Mouse (Mus musculus): ENCODE data around the gene Mctp1. TPM values are rescaled to one million over a fixed set of nuclear protein-coding genes. Genes with fewer than 3 reads are reported as not detected.

Mctp1 gene
- polyA plus RNA-seq, 1 experiment from 2014 or later = 0.70 TPM

DNA sequence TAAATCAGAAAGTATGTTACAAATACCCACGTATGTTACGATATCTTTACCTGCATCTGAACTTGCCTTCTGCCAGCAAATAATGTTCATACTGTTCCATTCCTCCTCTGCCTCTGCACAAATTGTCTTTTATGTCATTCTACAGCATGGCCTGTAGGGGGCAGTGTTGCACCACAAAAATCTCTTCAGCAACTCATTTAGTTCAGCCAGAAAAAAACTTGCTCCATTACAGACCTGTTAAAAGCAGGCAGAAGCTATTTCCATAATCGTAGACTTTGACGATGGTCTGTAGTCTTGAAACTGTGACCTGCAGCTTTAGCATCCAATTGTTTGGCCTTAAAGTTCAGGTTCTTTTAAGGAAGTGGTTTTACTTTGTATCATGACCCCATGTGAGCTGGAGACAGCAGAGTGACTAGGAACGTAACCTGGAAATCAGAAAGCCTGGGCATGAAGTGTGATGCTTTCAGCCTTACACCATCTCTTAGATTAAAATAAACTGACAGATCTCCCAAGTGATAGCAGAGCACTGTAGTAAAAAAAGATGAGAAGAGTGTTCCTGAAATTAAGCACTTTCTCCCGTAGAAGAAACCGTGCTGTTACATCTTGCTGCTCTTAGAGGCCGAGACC is 460.4 kb downstream of the Mctp1 start:
- no peaks in the 10 kb centered on the region for H3K27me3 ChIP-seq
- H3K4me1 ChIP-seq = no peaks in the 10 kb centered on the region
- no peaks in the 10 kb centered on the region for H3K36me3 ChIP-seq
- H3K9me3 ChIP-seq = no peaks in the 10 kb centered on the region
- WGBS = 46% methylated on average over 8 of the region's 8 CpGs
- H3K9ac ChIP-seq = no peak overlapping the region
- ATAC-seq (ENCODE audit: insufficient number of reproducible peaks, insufficient read depth, low FRiP score, low TSS enrichment) = no peak
- no peak overlapping the region for H3K4me2 ChIP-seq (replicated peaks)
- no peak overlapping the region for H3K27ac ChIP-seq
- H3K4me3 ChIP-seq = no peak overlapping the region

DNA sequence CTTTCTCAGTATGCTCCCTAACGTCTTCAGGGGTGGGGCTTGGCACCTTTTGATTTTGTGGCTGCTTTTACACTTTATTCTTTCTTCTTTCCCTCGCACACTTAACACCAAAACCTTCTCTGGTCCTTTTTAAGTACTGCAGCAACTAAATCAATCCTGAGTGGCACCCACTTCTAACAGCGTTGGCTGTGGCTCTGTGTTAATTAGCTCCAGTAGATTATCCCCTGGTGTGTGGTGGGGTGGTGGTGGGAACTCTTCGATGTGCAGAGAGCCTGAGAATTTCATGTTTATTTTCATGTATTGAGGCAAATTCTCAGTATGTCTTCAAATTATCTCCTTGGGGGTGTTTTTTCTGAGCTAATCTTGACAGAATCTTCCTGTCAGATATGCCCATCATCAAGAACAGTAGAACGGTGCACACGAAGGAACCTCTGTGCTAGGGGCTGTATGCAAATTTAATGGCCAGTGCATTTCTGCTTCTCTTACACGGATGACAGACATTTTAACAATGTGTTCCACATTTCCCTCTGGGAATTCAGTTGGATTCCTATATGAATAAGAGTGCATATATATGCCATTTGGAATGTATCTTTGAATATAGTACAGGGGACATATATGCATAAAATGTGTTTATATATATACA is 466.2 kb downstream of the Mctp1 start:
- Histone ChIP-seq H3K4me3 (no peak overlapping the region), H3K9ac (no peak overlapping the region), H3K36me3 (no peaks in the 10 kb centered on the region), H3K4me1 (peaks cover 5% of the 10 kb centered on the region; the same call in 1 of the 2 replicates), H3K4me2 (replicated peaks) (no peak overlapping the region), H3K9me3 (no peaks in the 10 kb centered on the region), H3K27ac (no peak overlapping the region), H3K27me3 (no peaks in the 10 kb centered on the region)
- no peak for ATAC-seq (ENCODE audit: insufficient number of reproducible peaks, insufficient read depth, low FRiP score, low TSS enrichment)
- 55% methylated on average over 7 of the region's 7 CpGs for WGBS

DNA sequence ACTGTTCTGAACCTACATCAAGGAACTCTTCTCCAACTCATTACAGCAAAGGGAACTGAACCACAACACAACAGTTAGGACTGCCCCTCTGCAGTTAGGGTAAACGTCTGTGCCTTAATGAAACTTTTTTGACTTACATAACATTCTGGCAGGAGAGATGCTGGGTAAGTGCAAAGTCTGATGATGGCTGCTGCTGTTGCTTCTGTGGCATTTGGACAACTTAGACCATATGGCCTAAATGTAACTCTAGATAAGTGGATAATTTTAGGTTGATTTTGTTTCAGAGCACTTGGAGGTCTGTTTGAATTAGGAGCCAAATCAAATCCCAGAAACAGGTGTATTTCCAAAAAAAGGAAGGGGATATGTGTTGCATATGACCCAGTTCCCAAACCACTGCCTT is 470.0 kb downstream of the Mctp1 start:
- 9% methylated on average over 1 of the region's 1 CpGs for WGBS
- no peak overlapping the region for H3K4me3 ChIP-seq

DNA sequence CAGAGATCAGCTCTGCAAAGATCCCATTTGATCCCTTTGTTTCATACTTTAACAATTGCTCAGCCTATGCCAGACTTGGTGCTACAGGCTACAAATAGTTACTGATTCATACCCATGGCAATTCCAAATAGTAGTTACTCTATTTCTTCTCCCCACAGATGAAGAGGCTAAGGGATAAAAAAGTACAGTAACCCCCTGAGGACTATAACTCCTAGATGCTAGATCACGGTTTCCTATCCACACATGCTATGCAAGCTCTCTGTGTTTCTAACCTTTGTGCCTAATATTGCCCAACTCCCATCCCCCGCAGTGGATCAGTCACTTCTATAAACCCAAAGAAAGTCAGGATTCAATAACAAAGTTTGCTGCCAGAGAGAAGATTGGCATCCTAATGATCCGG is 470.7 kb downstream of the Mctp1 start:
- H3K36me3 ChIP-seq = no peaks in the 10 kb centered on the region
- H3K9ac ChIP-seq = no peak overlapping the region
- no peak overlapping the region for H3K4me3 ChIP-seq
- no peaks in the 10 kb centered on the region for H3K9me3 ChIP-seq
- H3K4me2 ChIP-seq (replicated peaks) = no peak overlapping the region
- H3K27me3 ChIP-seq = no peaks in the 10 kb centered on the region
- no peak overlapping the region for H3K27ac ChIP-seq
- no peak for ATAC-seq (ENCODE audit: insufficient number of reproducible peaks, insufficient read depth, low FRiP score, low TSS enrichment)
- 47% methylated on average over 3 of the region's 3 CpGs for WGBS
- peaks cover 14% of the 10 kb centered on the region for H3K4me1 ChIP-seq

More for the DNA sequence above, 470.0 kb downstream of the Mctp1 start:
- no peak overlapping the region for H3K4me2 ChIP-seq (replicated peaks)
- H3K36me3 ChIP-seq = no peaks in the 10 kb centered on the region
- no peaks in the 10 kb centered on the region for H3K27me3 ChIP-seq
- ATAC-seq (ENCODE audit: insufficient number of reproducible peaks, insufficient read depth, low FRiP score, low TSS enrichment) = no peak
- H3K4me1 ChIP-seq = peaks cover 14% of the 10 kb centered on the region
- no peaks in the 10 kb centered on the region for H3K9me3 ChIP-seq
- no peak overlapping the region for H3K27ac ChIP-seq
- no peak overlapping the region for H3K9ac ChIP-seq

DNA sequence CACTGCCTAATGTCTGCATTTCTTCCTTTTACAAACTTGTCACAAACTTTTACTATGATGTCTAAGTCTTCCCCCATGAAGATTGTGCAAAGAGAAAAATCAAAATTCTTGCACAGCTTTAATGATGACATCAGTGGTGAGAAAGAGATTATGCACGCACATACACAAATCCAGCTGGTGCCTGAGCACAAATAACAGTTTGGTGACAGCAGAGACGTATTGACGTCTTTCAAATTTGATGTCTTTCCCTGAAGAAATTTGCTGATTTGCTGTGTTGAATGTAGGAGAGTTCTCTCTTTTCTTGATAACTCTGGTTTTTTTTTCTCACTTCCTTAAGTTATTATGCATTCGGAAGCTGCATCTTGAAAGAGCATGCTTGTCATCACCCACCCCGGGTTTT is 472.7 kb downstream of the Mctp1 start:
- H3K27me3 ChIP-seq = no peaks in the 10 kb centered on the region
- no peak overlapping the region for H3K27ac ChIP-seq
- no peak overlapping the region for H3K9ac ChIP-seq
- H3K4me3 ChIP-seq = no peak overlapping the region
- no peak for ATAC-seq (ENCODE audit: insufficient number of reproducible peaks, insufficient read depth, low FRiP score, low TSS enrichment)
- H3K4me1 ChIP-seq = peaks cover 14% of the 10 kb centered on the region
- H3K9me3 ChIP-seq = no peaks in the 10 kb centered on the region
- no peaks in the 10 kb centered on the region for H3K36me3 ChIP-seq
- 74% methylated on average over 5 of the region's 5 CpGs for WGBS
- no peak overlapping the region for H3K4me2 ChIP-seq (replicated peaks)

DNA sequence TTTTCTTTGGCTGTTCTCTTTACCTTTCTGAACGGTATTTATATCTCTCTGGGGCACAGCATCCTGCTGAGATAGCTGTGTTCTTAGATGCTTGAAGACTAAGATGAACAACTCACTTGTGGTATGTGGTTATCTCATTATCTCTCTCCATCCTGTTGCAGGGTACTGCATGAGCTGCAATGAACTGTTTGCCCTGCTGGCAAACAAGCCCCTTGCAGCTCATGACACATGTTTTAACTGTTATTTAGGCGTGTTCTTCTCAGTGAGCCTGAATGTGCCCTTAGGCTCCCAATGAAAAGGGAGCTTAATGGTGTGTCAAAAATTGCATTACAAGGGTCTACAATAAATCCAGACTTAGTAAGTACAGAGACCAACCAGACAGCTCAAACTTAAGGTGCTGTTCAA is 473.7 kb downstream of the Mctp1 start:
- H3K4me1 ChIP-seq = peaks cover 14% of the 10 kb centered on the region
- H3K9ac ChIP-seq = no peak overlapping the region
- H3K27me3 ChIP-seq = no peaks in the 10 kb centered on the region
- no peak overlapping the region for H3K27ac ChIP-seq
- no peak overlapping the region for H3K4me3 ChIP-seq
- no peak for ATAC-seq (ENCODE audit: insufficient number of reproducible peaks, insufficient read depth, low FRiP score, low TSS enrichment)
- no peaks in the 10 kb centered on the region for H3K36me3 ChIP-seq
- no peak overlapping the region for H3K4me2 ChIP-seq (replicated peaks)
- no peaks in the 10 kb centered on the region for H3K9me3 ChIP-seq
- 31% methylated on average over 2 of the region's 2 CpGs for WGBS

DNA sequence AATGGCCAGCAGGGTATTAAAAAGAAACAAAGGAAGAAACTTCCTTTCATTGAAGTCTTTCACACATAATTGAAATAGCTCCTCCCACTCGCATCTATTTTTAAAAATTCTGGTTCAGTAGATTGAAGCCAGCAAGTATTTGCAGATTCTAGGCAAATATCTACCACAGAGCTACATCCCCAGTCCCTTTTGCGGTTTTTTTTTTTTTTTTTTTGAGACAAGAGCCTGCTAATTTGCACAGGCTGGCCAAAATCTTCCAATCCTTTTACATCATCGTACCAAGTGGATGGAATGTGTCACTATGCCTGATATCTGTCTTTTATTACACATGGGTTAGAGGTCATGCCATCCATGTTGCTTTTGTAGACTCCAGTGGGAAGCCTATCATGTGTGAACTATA is 486.0 kb downstream of the Mctp1 start:
- no peak overlapping the region for H3K4me3 ChIP-seq
- no peak for ATAC-seq (ENCODE audit: insufficient number of reproducible peaks, insufficient read depth, low FRiP score, low TSS enrichment)
- no peaks in the 10 kb centered on the region for H3K27me3 ChIP-seq
- no peak overlapping the region for H3K9ac ChIP-seq
- H3K36me3 ChIP-seq = no peaks in the 10 kb centered on the region
- no peaks in the 10 kb centered on the region for H3K4me1 ChIP-seq
- no peaks in the 10 kb centered on the region for H3K9me3 ChIP-seq
- H3K4me2 ChIP-seq (replicated peaks) = no peak overlapping the region
- H3K27ac ChIP-seq = no peak overlapping the region
- 80% methylated on average over 3 of the region's 3 CpGs for WGBS

DNA sequence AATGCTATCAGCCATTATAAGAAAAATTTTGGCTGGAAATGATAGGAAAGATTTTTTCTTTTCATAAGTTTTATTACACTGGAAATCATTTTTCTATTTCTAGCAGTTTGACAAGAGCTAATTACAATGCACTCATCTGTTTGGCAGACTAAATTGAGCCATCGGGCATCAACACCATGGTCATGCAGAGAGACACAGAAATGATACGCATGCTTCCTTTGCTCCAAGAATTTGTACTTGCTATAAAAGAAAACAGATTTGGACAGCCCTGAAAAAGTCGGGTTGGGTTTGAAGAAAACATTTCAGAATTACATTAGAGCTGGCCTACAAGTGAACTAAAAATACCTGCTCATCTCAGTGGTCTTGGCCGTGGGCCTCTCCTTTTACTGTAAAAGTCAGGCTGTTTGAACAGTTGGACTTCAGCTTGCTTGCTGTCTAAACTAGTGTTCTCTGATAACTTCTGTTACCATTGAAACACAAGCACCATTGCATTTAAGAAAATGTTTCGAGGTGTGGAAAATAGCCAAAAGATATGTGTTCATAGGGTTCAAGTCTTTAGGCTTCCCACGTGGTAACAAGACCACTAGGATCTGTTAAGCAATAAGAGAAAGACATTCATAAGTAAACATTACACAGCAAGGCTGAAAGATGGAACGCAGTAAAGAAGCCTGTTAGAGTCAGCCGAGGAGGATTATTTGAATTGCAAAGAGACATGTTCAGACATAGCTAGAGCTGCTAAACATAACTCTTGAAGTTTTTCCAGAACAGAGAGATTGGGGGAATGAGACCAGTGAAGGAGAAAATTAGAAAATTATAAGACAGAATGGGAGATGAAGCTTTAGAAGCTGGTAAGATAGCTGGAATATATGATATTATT is 493.8 kb downstream of the Mctp1 start:
- Histone ChIP-seq H3K9me3 (no peaks in the 10 kb centered on the region), H3K4me3 (no peak overlapping the region), H3K4me2 (replicated peaks) (no peak overlapping the region), H3K27ac (no peak overlapping the region), H3K27me3 (no peaks in the 10 kb centered on the region), H3K36me3 (no peaks in the 10 kb centered on the region), H3K9ac (no peak overlapping the region), H3K4me1 (no peaks in the 10 kb centered on the region)
- no peak for ATAC-seq (ENCODE audit: insufficient number of reproducible peaks, insufficient read depth, low FRiP score, low TSS enrichment)
- WGBS = 76% methylated on average over 8 of the region's 8 CpGs

DNA sequence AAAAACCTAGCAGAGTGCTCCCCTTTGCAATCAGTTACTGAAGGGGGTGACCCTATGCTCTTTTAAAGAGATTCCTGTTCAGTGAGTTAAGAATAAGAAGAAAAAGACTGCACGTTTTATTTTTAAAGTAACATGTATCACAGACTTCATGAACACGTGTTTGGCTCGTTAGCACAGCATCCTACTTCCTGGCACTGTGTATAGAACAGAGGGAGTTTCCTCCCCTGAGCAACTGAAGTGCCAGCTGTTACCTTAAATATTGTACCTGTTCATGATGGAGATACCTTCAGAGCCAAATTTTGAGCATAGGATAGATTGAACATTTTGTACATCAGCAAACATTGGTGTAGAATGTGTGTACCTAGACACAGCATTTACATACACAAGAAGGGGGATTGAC is 494.7 kb downstream of the Mctp1 start:
- ATAC-seq (ENCODE audit: insufficient number of reproducible peaks, insufficient read depth, low FRiP score, low TSS enrichment) = no peak
- Histone ChIP-seq H3K9me3 (no peaks in the 10 kb centered on the region), H3K4me2 (replicated peaks) (no peak overlapping the region), H3K9ac (no peak overlapping the region), H3K27ac (no peak overlapping the region), H3K4me3 (no peak overlapping the region), H3K4me1 (no peaks in the 10 kb centered on the region), H3K27me3 (no peaks in the 10 kb centered on the region), H3K36me3 (no peaks in the 10 kb centered on the region)
- WGBS = 69% methylated on average over 3 of the region's 3 CpGs

DNA sequence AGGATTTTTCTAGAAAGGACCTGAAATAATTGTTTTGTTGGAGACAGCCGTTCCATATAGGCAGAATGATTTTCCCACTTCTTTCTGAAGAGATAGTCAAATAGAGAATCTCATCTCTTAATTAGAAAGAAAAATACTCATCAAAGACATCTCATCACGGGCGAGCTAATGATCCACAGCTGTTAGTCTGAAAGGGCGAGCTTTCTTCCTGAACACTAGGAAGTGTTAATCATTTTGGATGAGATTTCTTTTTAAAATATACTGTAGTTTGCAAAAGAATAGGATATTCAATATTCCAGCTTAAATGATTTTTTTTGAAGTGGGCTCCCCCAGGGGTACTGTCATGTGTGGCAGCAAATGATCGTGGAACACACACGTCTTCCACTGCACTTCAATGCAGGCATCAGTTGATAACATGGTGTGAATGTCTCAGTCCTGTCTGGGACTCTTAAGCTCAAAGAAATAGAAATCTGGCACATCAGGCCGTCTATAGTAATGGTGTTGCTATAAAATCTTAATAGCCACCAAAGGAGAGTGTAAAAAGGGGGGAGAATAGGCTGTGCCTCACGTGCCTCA is 500.3 kb downstream of the Mctp1 start:
- no peak for ATAC-seq (ENCODE audit: insufficient number of reproducible peaks, insufficient read depth, low FRiP score, low TSS enrichment)
- Histone ChIP-seq H3K4me3 (no peak overlapping the region), H3K9ac (no peak overlapping the region), H3K27me3 (no peaks in the 10 kb centered on the region), H3K36me3 (no peaks in the 10 kb centered on the region), H3K4me2 (replicated peaks) (no peak overlapping the region), H3K27ac (no peak overlapping the region), H3K4me1 (no peaks in the 10 kb centered on the region), H3K9me3 (no peaks in the 10 kb centered on the region)
- 65% methylated on average over 8 of the region's 8 CpGs for WGBS

DNA sequence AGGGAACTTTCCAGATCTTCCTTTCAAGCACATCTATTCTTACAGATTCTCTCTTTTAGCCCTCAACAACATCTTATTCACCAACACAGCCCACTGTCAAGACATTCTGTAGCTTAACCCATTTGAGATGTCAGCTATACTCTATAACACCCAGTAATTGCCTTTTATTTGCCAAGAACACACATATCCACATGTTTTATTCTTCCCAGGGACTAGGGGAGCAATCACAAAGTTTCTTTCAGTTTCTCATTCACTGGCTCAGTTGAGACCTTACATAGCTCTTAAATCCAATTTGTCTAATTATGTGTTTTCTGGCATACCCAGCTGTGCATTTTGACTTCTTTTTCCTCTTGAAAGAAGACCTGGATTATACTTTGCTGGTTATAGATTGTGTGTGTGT is 508.7 kb downstream of the Mctp1 start:
- Histone ChIP-seq H3K4me3 (no peak overlapping the region), H3K4me2 (replicated peaks) (no peak overlapping the region), H3K27me3 (no peaks in the 10 kb centered on the region), H3K9me3 (no peaks in the 10 kb centered on the region), H3K27ac (no peak overlapping the region), H3K4me1 (no peaks in the 10 kb centered on the region), H3K9ac (no peak overlapping the region), H3K36me3 (no peaks in the 10 kb centered on the region)
- ATAC-seq (ENCODE audit: insufficient number of reproducible peaks, insufficient read depth, low FRiP score, low TSS enrichment) = no peak

All from embryonic facial prominence, embryonic 12.5 days (tissue).